Mouse (Mus musculus): ENCODE measurements around the gene Olfr172.

DNA sequence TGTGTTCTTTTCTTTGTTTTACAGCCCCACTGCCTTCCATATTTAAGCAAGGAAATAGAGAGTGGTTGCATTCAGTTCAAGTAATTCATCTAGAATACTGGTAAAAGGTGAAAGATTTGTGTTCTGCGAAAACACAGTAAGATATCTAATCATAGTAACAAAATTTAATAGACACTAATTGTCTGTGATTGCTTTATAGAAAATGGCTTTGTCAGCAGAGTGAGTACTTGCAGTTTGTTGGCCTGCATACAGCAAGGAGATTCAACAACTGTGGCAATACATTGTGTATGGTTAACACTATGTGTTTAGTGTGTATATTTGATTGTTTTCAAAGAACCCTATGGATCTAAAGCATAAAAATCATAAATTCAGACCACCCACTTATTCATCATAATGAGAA lies 49.8 kb downstream of the Olfr172 start:
- TF ChIP-seq POLR2A (IDR thresholded peaks at IDR 0.05; ENCODE audit: low read depth, low read length) (no peak), CTCF (conservative IDR thresholded peaks at IDR 0.05; ENCODE audit: insufficient read depth, insufficient read length, low read depth, low read length) (no peak)
